Mouse (Mus musculus) heart, postnatal 4 days (tissue): Measurements from ENCODE around the gene Spns1. TPM values are rescaled to one million over a fixed set of nuclear protein-coding genes. Genes with fewer than 3 reads are reported as not detected.
"Not testable (repeated sequence)": the region's sequence is repeated elsewhere in the genome, so short reads cannot be mapped to it uniquely, and the experiment has no call there.

ENCODE experiments used
- DNase-seq: peaks from one replicate; pipeline ENCODE4 v3.0.0; 2021
- total RNA-seq, 2 experiments: library from RNA; stranded (reverse); gene quantifications; 2 replicates each; pipeline ENCODE4 v1.2.3; 2021

Gene Spns1
- total RNA-seq = 10 to 100 TPM; 36.8 to 37.3 TPM

GRCm38 (mm10) chr7:126377278-126378158 lies at the start of gene Spns1:
Gene Spns1 (minus strand): TSS chr7:126377450.
- DNase-seq = peak; percentile 93

- no peak for DNase-seq
Measured at GRCm38 (mm10) chr7:126424161-126424560, 46.9 kb upstream of the Spns1 start.

DNA sequence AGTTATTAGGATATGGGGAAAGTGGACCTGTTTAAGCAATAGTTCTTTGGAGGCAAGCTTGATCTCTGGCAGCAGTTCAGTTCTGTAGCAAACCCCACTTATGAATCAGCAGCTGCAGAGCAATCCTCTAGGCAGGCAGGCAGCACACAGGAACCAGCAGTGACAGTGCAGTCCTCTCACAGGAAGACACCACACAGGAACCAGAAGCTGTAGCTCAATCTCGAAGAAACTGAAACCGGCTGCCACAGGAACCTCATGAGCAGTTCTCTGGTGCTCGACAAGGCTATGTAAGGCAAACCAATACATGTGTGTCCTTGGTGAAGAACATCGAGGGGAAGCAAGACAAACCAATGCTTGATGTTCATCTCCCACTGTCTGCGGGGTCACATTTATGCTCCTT lies 44.5 kb upstream of the Spns1 start:
- DNase-seq = no peak

DNA sequence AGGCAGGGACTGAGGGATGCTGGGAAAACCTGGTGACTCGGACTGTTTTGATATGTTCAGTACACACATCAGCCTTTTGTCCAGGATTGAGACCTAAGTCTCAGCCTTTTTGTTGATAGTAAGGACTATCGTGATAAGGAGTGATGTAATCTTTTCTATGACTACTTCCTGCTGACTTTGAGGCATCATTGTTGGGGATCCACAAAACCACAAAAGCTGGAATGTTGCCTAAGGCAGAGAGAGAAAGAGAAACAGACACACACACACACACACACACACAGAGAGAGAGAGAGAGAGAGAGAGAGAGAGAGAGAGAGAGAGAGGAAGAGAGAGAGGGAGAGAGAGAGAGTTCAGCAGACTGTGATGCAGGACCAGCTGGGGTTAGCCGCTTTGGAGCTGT lies 41.2 kb upstream of the Spns1 start:
- no peak for DNase-seq

DNA sequence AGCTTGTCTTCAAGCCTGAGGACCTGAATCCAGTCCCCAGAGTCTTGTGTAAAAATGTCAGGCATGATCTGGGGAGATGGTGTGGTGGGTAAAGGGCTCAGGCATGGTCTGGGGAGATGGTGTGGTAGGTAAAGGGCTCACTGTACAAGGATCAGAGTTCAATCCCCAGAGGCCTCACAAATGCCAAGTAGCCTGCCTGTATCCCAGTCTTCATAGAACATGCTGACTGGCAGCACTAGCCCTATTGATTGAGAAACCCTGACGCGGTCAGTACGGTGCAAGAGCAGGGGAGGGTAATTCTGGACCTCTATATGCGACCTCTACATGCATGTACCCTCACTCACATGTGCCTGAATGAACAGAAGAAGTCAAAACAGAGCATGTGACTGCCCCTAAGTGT lies 40.4 kb upstream of the Spns1 start:
- no peak for DNase-seq

DNA sequence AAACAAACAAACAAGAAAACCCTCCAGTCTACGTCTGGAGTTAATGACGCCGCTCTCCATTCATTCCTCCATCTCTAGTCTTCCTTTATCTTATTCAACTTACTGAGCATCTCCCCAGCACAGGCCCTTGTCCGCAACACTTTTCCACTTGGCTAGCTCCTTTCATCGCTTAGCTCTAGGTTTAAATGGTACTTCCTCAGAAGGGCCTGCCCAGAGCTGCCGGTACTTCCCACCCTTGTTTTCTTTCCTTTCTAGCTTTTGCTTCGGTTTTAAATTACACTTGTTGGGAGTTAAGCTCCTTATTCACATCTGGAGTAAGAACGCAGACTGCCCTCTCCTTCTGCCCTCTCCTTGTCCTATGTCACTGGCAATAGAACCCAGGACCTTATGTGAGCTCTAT lies 39.8 kb upstream of the Spns1 start:
- DNase-seq = no peak

- DNase-seq = no peak
Measured at GRCm38 (mm10) chr7:126416615-126417014, 39.4 kb upstream of the Spns1 start.

DNA sequence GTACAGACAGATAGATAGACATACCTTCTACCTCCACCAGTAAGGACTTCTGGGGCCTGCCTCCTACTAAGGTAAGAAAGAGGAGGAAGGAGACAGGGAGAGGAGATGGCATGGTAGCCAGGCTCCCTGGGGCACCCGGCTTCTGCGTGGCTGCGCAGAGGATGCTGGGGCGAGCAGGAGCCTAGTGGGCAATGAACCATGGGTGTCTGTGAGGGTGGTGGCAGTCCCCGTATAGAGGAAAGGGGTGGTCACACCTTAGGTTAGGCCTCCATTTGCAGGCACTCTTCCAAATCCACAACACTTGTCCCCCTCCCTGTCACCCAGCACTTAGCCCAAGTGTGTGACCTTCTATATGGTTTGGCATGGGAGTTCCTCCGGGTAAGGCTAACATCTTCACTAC lies 37.5 kb upstream of the Spns1 start, which contains the start of gene Cd19:
Cd19 (minus strand) TSS at position 165 of the 400 bp plus-strand sequence.
- DNase-seq = no peak

- DNase-seq = no peak
Measured at GRCm38 (mm10) chr7:126411061-126411460, 33.8 kb upstream of the Spns1 start.

DNA sequence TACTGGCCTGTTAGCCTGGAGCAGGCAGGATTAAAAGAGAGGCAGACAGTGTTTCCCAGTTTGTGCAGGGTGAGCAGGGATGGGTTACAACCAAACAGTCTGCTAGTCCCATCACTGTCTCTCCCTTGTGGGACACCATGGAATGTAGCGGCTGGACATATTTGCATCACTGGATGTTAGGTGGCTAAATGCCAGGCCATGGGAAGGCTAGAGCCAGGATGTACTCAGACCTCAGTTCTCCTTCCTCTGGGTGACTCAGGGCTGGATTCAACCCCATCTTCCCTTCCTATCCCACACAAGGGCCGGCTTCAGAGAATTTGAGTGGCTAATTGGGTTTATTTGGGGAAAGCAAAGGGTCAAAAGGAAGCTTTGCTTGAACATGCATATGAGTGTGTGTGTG lies 31.4 kb upstream of the Spns1 start:
- no peak for DNase-seq

DNA sequence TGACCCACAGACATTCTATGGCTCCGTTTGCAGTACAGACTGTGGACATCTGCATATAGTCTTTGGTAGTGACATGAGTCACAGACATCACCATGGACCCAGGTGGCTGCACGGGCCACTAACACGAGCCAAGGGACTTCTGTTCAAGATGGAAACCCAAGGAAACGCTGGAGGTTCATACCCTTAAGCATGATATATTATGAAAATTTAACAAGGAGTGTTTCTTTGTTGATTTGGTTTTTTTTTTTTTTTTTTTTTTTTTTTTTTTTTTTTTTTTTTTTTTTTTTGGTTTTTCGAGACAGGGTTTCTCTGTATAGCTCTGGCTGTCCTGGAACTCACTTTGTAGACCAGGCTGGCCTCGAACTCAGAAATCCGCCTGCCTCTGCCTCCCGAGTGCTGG lies 25.3 kb upstream of the Spns1 start:
- not testable (repeated sequence) for DNase-seq

DNA sequence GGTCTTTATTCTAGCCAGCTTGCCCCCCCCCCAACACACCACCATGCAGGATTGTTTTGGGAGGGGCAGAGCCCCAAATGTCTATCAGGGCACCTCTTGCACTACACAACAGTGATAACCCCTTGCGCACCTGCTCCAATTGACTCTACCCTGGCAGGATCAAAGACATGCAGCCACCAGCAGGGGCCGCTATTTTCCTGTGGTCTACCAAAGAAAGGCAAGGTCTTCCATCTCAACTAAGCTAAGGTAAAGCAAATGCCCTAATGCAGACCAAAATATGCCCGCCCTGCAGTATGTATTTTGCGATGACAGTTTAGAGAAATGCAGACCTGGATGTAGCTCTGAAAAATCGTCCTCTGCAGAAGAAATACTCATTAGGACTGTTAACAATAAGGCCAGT lies 22.3 kb upstream of the Spns1 start:
- peak; percentile 89 for DNase-seq

GRCm38 (mm10) chr7:126397822-126398221 lies 20.6 kb upstream of the Spns1 start:
- no peak for DNase-seq

DNA sequence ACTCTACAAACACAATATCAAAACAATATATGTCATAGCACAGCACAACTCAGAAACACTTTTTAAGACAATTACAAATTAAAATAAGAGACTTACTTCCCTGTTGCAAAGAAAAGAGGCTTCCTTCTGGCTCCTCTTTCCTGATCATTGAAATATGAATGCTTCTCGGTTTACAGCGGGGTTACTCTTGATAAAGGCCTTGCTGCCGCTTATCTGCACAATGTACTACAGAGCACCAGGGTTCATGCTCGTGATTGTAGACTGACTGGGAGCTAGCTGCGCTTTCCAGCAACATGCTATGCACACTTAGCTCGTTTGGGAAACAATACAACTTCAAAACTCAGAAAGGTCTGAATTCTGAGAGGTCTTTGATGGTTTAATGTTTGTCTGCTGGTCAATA lies 20.0 kb upstream of the Spns1 start:
- DNase-seq = no peak

- DNase-seq = peak; percentile 97
Measured at GRCm38 (mm10) chr7:126396298-126397119, 19.3 kb upstream of the Spns1 start, which contains the start of gene Nfatc2ip. Gene Nfatc2ip (minus strand): TSS chr7:126396737.

DNA sequence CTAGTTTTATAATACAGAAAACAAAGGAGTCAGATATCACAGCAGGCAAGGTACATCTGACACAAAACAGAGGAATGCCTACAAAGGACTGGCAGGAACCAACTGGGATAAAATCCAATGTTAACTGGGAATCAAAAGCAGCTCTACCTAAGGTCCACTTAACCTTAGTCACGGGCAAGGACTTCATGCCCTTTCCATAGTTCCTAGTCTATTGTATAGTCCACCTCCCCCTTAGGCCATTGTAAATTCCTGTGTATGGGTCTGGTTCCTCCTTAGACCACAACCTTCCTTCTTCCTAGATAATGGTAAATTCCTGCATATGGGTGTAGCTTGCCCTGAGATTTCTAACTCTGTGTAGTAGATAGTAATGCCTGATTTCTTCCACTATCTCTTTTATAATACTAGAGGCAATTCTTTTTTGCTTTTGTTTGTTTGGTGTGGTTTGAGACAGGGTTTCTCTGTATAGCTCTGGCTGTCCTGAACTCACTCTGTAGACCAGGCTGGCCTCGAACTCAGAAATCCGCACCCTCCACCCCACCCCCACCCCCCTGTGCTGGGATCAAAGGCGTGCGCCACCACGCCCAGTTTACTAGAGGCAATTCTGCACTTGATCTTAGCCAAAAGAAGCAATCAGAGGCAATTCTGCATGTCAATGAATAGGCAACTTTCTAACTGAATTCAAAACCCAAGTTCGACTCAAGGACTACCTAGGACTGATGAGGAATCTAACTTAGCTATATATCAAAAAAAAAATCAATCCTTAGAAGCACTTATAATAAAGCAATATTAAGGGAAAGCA lies 15.0 kb upstream of the Spns1 start:
- not testable (repeated sequence) for DNase-seq

GRCm38 (mm10) chr7:126388185-126388584 lies 10.9 kb upstream of the Spns1 start:
- DNase-seq = no peak

GRCm38 (mm10) chr7:126383565-126383964 lies 6.3 kb upstream of the Spns1 start:
- DNase-seq = no peak

- peak; percentile 31 for DNase-seq
Measured at GRCm38 (mm10) chr7:126376903-126377277, 360 bp downstream of the Spns1 start.

DNA sequence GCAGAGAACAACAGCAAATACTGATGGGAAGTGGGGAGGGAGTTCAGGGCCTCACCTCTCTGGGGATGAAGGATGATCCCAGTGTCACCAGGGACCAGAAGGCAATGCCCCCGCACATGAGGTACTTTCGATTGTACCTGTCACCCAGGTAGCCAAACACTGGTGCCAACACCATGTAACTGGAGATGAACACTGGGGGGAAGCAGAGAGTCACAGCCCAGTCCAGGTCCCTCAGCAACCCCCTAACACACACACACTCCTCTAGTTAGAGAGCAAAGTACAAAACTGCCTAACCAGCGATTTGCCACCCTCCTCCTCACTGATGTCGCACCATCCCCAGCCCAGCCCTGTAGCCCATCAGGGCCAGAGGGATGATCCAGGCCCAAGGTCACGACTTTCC lies 2.2 kb downstream of the Spns1 start:
- no peak for DNase-seq

DNA sequence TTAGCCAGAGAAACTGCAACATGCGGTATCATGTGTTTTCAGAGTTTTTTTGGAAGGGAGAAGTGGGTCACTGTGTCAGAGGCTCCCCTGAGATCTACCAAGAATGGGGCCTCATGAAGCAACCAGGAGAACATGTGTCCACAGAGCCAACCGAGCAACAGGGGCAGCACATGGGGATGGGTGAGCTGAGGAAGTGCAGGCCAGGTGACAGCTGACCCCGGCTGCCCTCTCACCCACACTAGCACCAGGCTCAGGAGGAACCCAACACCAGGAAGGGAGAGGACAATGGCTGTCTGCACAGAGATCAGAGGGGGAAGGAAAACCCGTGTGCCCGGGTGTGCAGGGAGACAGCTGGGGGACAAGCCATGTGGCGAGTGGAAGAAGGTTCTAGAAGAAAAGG lies 2.7 kb downstream of the Spns1 start:
- no peak for DNase-seq

GRCm38 (mm10) chr7:126373007-126373406 lies 4.2 kb downstream of the Spns1 start:
- no peak for DNase-seq

DNA sequence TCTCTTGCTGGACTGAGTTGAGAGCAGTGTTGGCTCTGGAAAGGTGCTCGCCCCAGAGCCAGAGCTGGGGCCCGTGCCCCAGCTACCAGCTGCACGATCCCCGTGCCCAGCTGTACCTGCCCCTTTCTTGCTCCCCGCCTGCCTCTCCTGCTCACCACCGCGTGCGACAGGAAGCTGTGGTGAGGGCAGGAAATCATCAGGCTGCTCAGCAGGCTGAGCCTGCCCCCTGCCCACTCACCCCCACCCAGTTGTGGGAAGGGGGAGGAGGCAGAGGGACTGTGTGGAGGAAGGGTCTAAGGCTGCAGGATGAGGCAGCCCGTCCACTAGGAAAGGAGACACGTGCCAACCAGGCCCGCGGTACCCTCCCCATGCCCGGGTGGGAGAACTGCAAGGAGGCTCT lies 7.9 kb downstream of the Spns1 start, which contains the start of gene Lat:
Lat (minus strand) TSS at position 178 of the 400 bp plus-strand sequence.
- DNase-seq = no peak
